Mouse (Mus musculus) hindbrain, embryonic 14.5 days (tissue): ENCODE measurements around the gene Rufy3. TPM values are rescaled to one million over a fixed set of nuclear protein-coding genes. Genes with fewer than 3 reads are reported as not detected.

Source experiments
- polyA plus RNA-seq: library from polyadenylated mRNA; unstranded; fragments of >200 nt; fragmentation: Nextera tagmentation; extraction: Ambion mirVana; gene quantifications from 2 replicates; pipeline ENCODE4 v1.2.1, GENCODE M21; 2014

The Rufy3 gene
- polyA plus RNA-seq, 1 experiment from 2014 or later = 300 TPM

Other genes with a start within 250 kb of the Rufy3 start
- not detected in 2 replicates for gene Prol1, start 247.7 kb upstream of the Rufy3 start, polyA plus RNA-seq
- not detected in 2 replicates for gene Amtn, start 188.9 kb upstream of the Rufy3 start, polyA plus RNA-seq
- not detected in 2 replicates for gene Ambn, start 109.0 kb upstream of the Rufy3 start, polyA plus RNA-seq
- gene Enam, start 77.1 kb upstream of the Rufy3 start, polyA plus RNA-seq = not detected in 2 replicates
- gene Jchain, start 37.1 kb upstream of the Rufy3 start, polyA plus RNA-seq = 0.23 and 0.26 TPM in 2 replicates
- 35.6 and 36.6 TPM in 2 replicates for gene Utp3, start 10.6 kb upstream of the Rufy3 start, polyA plus RNA-seq
- 68.5 and 79.1 TPM in 2 replicates for gene Grsf1, start 111.1 kb downstream of the Rufy3 start, polyA plus RNA-seq
- gene Mob1b, start 155.8 kb downstream of the Rufy3 start, polyA plus RNA-seq = 14.1 and 14.6 TPM in 2 replicates
- gene Dck, start 200.0 kb downstream of the Rufy3 start, polyA plus RNA-seq = 51.6 and 53.7 TPM in 2 replicates